Mouse (Mus musculus) liver, embryonic 14 days (tissue): ENCODE results near the gene Lemd2. TPM values are rescaled to one million over a fixed set of nuclear protein-coding genes. Genes with fewer than 3 reads are reported as not detected.

Source experiments
- polyA plus RNA-seq: library from polyadenylated mRNA; depleted of rRNA; stranded (reverse); fragments of >200 nt; gene quantifications from 2 replicates; pipeline ENCODE4 v1.2.3, GENCODE M21; 2012; rRNA removed

Lemd2 gene
- 15.8 and 16.0 TPM in 2 replicates for polyA plus RNA-seq

DNA sequence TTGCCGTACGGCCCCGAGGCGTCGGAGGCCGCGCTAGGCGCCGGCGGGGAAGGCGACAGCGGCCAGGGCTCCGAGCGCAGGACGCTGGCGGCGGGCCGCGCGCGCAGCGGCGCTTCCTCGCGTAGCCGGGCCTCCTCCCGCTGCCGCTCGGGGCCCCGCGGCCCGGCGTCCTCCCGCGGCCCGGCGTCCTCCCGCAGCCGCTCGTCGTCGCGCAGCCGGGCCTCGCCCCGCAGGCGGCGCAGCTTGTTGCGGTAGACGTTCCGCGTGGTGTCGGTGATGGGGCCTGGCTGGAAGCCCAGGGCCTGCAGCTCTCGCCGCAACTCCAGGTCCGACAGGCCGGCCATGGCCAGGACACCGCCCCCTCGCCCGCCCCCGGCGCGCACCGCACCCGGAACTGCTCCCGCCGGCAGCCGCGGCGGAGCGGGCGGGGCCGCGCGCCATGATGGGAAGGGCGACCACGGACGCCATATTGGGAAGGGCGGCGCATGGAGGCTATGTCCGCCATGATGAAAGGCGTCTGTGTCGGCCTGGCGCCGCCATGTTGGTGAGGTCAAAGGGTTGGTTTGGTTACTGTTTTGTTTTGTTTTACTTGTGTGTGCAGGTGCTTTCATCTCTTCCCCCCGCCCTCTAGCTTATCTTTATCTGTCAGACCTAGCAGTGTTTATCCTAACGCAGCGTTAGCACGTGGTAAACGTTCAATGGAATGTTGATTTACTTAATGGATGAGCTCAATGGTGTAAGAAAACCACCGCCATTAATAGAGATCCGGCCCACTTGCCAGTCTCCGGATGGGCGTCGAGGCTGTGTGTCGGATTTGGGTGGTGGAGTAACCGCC lies at the start of gene Lemd2:
Gene Lemd2, minus strand, starts transcription at position 395 of the 835 bp plus-strand sequence.

DNA sequence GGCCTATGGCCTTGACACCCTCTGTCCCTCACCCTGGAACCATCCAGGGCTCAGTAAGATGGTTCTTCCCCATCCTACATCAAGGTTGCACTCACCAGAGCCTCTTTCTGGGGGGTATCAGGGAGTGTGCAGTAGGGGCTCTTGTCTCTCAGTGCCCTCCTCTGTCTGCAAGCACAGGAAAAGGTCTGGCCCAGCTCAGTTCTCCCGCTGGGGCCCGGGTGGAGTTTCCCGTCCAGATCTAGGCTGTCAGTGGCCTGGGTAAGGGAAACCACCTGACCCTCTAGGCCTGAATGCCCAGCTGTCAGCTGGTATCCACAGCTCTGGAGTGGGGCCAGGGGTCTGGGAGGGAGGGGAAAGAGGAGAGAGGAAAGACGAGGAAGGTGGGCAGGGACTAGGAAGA lies 36.7 kb downstream of the Lemd2 start, which contains the start of gene Ip6k3:
Gene Ip6k3, minus strand, starts transcription at position 251 of the 400 bp plus-strand sequence.

Other genes with a start within 250 kb of the Lemd2 start
- 4.1 and 4.7 TPM in 2 replicates for gene Zbtb9, start 231.3 kb downstream of the Lemd2 start, polyA plus RNA-seq
- 15.9 and 18.3 TPM in 2 replicates for gene Bak1, start 175.5 kb downstream of the Lemd2 start, polyA plus RNA-seq
- gene Itpr3, start 147.2 kb downstream of the Lemd2 start, polyA plus RNA-seq = 0.75 and 0.99 TPM in 2 replicates
- gene Uqcc2, start 70.6 kb downstream of the Lemd2 start, polyA plus RNA-seq = 131 TPM in 2 replicates
- 0.02 and 0.05 TPM in 2 replicates for gene Ip6k3, start 36.7 kb downstream of the Lemd2 start, polyA plus RNA-seq